Mouse (Mus musculus) gastrocnemius, adult 2 months (tissue): Measurements from ENCODE around the gene Prim2. TPM values are rescaled to one million over a fixed set of nuclear protein-coding genes. Genes with fewer than 3 reads are reported as not detected.
"Not testable (repeated sequence)": the region's sequence is repeated elsewhere in the genome, so short reads cannot be mapped to it uniquely, and the experiment has no call there.

Experiments used
- DNase-seq: peaks from one replicate; pipeline ENCODE4 v3.0.0; 2022
- H3K27ac ChIP-seq: fragments of 200-600 bp; 2 replicates; pipeline ENCODE4 v1.8.1; 2022; ENCODE audit warnings: mild to moderate bottlenecking
- H3K4me3 ChIP-seq: fragments of 200-600 bp; 2 replicates; pipeline ENCODE4 v1.8.1; 2022; ENCODE audit warnings: mild to moderate bottlenecking, moderate library complexity
- CTCF ChIP-seq: fragments of 200-600 bp; IDR thresholded peaks from 2 replicates; pipeline ENCODE4 v1.8.1; 2022; ENCODE audit warnings: antibody characterized with exemption, mild to moderate bottlenecking, moderate library complexity
- intact Hi-C: fragments of 180-260 bp; cut with DNase I; formaldehyde crosslinking; loops from one replicate; pipeline ENCODE4 v1.15.1; 2025
- total RNA-seq, 2 experiments: library from RNA; stranded (reverse); gene quantifications; 2 replicates each; pipeline ENCODE4 v1.2.3; 2021

Prim2 gene
- total RNA-seq, 2 experiments from 2014 or later, result 1.2 to 1.3 TPM

DNA sequence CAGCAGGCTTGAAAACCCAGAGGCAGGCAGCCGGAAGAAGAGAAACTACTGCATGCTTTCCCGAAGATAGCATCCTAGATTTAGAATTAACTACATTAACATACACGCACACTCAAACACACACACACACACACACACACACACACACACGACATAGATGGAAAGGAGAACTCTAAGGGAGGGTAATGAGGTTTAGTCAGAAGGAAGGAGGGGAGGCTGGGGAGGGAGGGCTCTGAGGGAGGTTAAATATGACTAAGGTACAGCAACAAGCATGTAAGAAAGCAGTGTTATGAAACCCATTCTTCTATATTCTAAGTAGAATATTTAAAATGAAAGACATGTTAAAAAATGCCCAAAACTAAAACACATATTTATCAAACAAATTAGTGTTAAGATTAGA, 21.9 kb downstream of the Prim2 start:
- Histone ChIP-seq H3K27ac (no peak overlapping the region), H3K4me3 (no peak overlapping the region)
- intact Hi-C loops, result loop anchor here (10.0 kb wide), 1 partner anchor 683 kb away; no protein-coding TSS in a partner anchor
- TF ChIP-seq CTCF, result no peak
- DNase-seq, result no peak

DNA sequence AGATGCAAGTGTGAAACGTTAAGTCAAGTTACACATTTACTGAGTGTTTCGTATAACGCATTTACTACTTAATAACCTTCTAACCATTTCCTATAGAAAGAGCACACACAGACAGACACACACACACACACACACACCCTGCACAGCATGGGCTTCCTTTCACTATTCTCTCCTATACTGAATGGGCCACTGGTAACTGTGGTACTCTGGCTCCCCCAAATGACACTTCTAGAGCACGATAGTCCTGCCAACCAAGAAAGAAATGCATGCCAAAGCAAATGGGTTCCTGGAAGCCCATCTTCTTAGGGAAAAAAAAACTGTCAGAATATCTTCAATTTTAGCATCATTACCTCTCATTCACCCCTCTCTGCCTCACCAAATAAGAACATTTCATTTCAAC, 22.4 kb downstream of the Prim2 start:
- no peak overlapping the region for H3K27ac ChIP-seq
- peak; percentile 49 for TF ChIP-seq CTCF
- no peak overlapping the region for H3K4me3 ChIP-seq
- intact Hi-C loops, result loop anchor here (10.0 kb wide), 1 partner anchor 682 kb away; no protein-coding TSS in a partner anchor
- DNase-seq, result no peak

DNA sequence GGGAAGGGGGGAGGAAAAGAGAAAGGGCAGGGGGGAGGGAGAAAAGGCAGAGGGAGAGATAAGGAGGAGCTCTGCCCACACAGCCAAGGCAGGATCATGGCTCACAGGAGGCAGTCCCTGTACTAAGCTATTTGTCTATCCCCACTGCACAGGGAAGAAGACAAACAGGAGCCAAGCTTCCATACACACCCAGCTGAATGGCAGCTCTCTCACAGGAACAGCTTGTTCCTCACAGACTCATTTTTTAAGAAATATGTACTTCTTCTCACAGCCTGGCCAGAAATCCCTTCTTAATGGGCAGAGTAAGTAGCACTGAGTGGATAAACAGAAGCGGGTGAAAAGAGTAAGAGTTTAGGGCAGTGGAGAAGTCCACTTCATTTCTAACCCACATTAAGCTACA, 23.9 kb downstream of the Prim2 start:
- no peak for TF ChIP-seq CTCF
- intact Hi-C loops, result loop anchor here (10.0 kb wide), 1 partner anchor 681 kb away; no protein-coding TSS in a partner anchor
- Histone ChIP-seq H3K27ac (peak overlapping the region; percentile 40; the same call in 1 of the 2 replicates), H3K4me3 (no peak overlapping the region)
- no peak for DNase-seq

DNA sequence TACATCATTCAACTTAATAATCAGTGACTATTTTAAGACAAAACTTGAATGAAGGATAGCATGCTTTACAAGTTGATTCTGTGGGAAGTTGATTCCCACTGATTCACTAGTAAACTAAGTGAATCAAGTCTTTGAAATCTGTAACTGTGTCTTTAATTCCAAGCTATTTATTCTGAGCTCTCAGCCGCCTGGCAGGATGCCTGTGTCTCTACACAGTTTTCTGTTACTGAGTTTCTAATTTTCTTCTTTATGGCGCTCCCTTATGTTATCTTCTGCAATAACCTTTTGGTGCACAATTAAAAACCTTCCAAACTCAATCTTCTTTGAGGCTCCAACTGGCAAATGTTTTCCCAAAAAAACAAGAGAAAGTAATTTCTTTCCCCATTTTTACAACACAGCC, 28.5 kb downstream of the Prim2 start:
- no peak for DNase-seq
- intact Hi-C loops, result loop anchor here (10.0 kb wide), 1 partner anchor 676 kb away; no protein-coding TSS in a partner anchor
- no peak overlapping the region for H3K4me3 ChIP-seq
- H3K27ac ChIP-seq, result no peak overlapping the region
- TF ChIP-seq CTCF, result no peak

DNA sequence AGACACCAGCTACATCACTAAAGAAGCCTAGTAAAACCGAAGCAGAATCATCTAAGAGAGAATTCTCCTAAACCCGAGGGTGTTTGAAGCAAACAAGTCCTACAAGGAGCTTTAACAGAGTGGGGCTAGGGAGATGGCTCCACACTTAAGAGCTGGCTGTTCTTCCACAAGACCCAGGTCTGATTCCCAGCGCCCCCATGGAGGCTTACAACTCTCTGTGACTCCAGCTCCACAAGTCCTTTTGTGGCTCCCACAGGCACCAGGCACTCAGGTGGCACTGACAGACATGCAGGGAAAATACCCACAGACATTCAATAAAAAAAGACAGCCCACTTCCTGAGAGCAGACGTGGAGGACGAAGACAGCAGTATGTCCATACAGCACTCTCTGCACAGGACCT, 29.5 kb downstream of the Prim2 start:
- intact Hi-C loops, result loop anchor here (10.0 kb wide), 1 partner anchor 675 kb away; no protein-coding TSS in a partner anchor
- DNase-seq, result no peak
- TF ChIP-seq CTCF, result no peak
- Histone ChIP-seq H3K4me3 (no peak overlapping the region), H3K27ac (no peak overlapping the region)

DNA sequence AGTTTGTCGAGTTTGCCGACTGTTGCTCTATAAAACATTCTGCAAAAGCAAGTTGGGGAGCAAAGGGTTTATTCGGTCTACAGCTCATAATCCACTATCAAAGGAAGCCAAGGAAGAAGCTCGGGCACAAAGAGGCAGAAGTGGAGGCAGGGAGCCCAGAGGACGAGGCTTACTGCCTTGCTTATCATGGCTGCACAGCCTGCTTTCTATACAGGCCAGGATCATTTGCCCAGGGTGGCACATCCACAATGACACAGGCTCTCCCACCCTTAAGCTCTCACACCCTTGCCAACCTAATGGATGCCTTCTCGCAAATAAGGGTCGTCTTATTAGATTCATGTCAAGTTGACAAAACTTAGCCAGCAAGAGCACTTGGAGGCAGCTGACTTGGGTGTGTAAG, 30.4 kb downstream of the Prim2 start:
- no peak for TF ChIP-seq CTCF
- no peak for DNase-seq
- Histone ChIP-seq H3K27ac (no peak overlapping the region), H3K4me3 (no peak overlapping the region)
- intact Hi-C loops, result no loop called here

DNA sequence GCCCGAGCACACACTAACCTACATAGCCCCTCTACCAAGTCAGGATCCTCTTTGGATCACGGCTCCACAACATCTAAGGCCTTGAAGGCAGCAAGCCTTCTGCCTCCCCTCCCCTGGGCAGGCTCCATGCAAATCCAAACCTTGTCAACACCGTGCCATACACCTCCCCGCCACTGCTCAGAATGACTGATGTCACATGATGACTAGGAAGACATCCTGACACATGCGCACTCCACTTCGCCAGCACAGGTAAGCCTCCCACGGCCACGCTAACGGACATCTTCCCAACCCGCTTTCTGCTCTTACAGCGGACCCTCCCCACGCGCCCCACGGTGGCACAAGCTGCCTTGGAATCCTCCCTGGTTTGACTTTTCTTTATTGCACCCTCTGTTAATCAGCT, 31.8 kb downstream of the Prim2 start:
- H3K27ac ChIP-seq, result no peak overlapping the region
- intact Hi-C loops, result no loop called here
- H3K4me3 ChIP-seq, result no peak overlapping the region
- TF ChIP-seq CTCF, result no peak
- DNase-seq, result no peak

DNA sequence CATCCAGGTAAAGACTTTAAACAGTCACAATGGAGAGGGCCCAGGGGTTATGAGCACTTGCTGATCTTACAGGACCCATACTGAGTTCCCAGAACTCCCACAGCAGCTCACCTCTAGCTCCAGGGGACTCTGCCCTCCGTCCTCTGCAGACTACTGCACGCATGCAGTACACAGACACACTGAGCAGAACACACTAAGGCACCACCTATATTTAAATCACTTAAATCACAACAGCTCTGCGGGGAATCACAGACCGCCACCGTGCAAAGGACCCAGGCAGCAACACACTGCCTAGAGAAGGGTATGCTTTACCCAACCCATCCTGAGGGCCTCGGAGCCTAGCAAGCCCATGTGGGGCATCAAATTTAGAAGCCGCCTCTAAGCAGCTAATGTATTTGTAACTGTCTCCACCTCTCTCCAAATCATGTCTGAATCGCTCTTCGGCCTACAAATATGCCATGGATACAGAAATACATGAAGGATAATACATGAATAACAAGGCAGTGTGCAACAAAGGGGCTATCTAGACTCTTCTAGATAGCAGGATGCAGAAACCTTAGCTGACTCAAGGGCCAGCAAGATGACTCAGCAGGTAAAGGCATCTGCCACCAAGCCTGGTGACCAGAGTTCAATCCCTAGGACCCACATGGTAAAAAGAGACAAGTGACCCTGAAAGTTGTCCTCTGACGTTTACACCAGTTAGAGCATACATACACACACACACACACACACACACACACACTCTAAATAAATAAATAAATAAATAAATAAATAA, 33.0 kb downstream of the Prim2 start:
- Histone ChIP-seq H3K27ac (no peak overlapping the region), H3K4me3 (no peak overlapping the region)
- intact Hi-C loops, result no loop called here
- no peak for DNase-seq
- no peak for TF ChIP-seq CTCF

DNA sequence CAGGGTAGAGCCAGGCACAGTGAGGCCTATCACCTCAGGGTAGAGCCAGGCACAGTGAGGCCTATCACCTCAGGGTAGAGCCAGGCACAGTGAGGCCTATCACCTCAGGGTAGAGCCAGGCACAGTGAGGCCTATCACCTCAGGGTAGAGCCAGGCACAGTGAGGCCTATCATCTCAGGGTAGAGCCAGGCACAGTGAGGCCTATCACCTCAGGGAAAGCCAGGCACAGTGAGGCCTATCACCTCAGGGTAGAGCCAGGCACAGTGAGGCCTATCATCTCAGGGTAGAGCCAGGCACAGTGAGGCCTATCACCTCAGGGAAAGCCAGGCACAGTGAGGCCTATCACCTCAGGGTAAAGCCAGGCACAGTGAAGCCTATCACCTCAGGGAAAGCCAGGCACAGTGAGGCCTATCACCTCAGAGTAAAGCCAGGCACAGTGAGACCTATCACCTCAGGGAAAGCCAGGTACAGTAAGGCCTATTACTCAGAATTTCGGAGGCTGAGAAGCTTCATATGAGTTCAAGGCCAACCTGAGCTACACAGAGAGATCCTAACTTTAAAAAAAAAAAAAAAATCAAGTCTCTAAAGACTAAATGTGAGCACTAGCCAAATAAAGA, 38.5 kb downstream of the Prim2 start:
- intact Hi-C loops, DNase-seq, H3K27ac ChIP-seq, H3K4me3 ChIP-seq: not testable (repeated sequence)

DNA sequence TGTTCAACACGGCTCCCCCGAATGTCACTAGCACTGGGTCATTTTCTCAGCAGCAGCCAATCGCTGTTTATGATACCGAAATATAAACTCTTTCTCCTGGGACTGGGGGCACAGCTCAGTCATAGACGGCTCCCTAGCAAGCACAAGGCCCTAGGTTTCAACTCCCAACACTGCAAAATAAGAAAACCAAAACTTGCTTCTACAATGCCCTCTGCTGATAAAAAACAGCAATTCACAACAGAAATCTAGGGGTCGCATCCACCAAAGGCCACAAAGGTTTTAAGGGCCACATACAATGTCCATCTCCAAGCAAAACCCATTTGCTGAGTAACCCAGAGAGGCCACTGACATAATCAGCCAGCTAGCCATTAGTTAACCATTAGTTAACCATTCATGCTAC, 41.8 kb downstream of the Prim2 start:
- no peak overlapping the region for H3K27ac ChIP-seq
- DNase-seq, result no peak
- H3K4me3 ChIP-seq, result no peak overlapping the region
- intact Hi-C loops, result no loop called here
- TF ChIP-seq CTCF, result no peak

DNA sequence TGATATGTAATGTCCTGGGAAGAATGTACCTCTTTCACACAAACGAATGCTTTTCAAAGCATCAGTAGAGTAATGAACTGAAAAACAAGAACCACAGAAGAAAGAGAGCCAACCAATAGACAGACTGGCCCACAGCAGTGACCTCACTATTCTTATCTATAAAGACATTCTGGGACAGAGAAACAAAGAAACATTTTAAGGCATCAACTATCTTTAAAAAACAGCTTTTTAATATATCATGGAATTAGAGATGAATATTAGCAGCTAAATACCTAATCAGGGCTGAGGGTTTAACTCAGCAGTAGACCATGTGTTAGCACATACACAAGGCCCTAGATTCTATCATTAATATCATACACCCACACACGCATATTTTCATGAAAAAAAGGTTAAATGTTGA, 42.5 kb downstream of the Prim2 start:
- no peak for TF ChIP-seq CTCF
- no peak overlapping the region for H3K4me3 ChIP-seq
- H3K27ac ChIP-seq, result no peak overlapping the region
- intact Hi-C loops, result no loop called here
- DNase-seq, result no peak

DNA sequence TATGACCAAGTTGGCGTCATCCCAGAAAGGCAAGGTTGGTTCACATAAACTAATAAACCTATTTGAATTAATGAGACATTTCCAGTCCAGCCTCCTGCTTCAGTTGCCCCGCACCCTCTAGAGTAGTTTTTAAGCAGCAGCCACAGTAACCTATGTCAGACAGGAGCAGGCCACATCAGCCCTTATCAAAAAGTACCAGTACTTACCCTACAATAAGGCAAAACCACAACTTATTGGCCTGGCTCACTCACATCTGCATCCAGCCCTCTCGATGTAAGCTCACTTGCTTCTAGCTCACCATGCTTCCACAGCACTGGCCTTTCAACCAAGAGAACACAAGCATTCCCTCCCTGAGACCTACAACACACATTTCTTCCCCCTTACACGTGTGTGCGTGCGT, 44.7 kb downstream of the Prim2 start:
- DNase-seq, result no peak
- Histone ChIP-seq H3K4me3 (no peak overlapping the region), H3K27ac (no peak overlapping the region)
- TF ChIP-seq CTCF, result no peak
- intact Hi-C loops, result no loop called here

DNA sequence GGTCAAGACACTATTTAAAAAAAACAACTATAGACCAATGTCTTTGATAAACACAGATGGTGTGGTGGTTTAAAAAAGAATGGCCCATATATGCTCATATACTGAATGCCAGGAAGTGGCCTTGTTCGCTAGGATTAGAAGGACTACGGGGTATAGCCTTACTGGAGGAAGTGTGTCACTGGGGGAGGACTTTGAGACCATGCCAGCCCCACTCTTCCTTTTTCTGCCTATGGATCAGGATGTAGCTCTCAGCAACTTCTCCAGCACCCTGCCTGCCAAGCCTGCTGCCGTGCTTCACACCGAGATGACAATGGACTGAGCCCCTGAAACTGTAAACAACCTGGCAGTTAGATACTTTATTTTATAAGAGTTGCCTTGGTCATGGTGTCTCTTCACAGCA, 45.2 kb downstream of the Prim2 start:
- Histone ChIP-seq H3K4me3 (no peak overlapping the region), H3K27ac (no peak overlapping the region)
- intact Hi-C loops, result no loop called here
- no peak for TF ChIP-seq CTCF
- no peak for DNase-seq

DNA sequence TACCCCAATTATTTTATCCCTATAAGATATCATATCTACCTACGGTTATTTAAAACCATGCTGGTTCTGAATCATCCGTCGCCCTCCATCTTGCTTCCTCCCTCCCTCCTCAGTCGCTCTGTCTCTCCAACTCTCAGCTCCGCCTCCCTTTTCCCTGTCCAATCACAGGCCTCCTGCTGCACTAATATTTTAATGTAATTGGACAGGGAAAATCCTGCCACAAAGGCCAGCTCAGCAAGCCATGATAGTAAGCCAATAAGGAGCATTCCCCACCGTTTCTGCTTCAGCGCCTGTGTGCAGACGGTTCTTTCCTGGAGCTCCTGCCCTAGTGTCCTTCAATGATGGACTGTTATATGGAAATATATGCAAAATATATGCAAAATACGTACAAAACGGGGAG, 47.8 kb downstream of the Prim2 start:
- DNase-seq, result no peak
- Histone ChIP-seq H3K4me3 (no peak overlapping the region), H3K27ac (no peak overlapping the region)
- intact Hi-C loops, result no loop called here
- TF ChIP-seq CTCF, result no peak
